Mouse (Mus musculus) megakaryocyte progenitor cell, adult 5-6 weeks (primary cell): ENCODE data around the gene Hist1h2bj. TPM values are rescaled to one million over a fixed set of nuclear protein-coding genes. Genes with fewer than 3 reads are reported as not detected.

Source experiments
- ATAC-seq: replicated peaks from 2 replicates; pipeline ENCODE4 v1.8.0; 2016; ENCODE audit warnings: mild to moderate bottlenecking, moderate TSS enrichment, inconsistent platforms; ENCODE audit not compliant: poor library complexity
- total RNA-seq, 2 experiments: library from RNA; stranded (forward) in 1 of 2; stranded (reverse) in 1 of 2; fragments of 157-497, 149-512 nt in 1 of 2; fragments of 200-1000 nt in 1 of 2; gene quantifications; 2 replicates each; pipeline versions ENCODE4 v1.2.3 to v1.2.4; 2015 to 2017

Gene Hist1h2bj
- total RNA-seq (2015) (66.7 and 68.0 TPM in 2 replicates), total RNA-seq (2017) (642 and 843 TPM in 2 replicates)

DNA sequence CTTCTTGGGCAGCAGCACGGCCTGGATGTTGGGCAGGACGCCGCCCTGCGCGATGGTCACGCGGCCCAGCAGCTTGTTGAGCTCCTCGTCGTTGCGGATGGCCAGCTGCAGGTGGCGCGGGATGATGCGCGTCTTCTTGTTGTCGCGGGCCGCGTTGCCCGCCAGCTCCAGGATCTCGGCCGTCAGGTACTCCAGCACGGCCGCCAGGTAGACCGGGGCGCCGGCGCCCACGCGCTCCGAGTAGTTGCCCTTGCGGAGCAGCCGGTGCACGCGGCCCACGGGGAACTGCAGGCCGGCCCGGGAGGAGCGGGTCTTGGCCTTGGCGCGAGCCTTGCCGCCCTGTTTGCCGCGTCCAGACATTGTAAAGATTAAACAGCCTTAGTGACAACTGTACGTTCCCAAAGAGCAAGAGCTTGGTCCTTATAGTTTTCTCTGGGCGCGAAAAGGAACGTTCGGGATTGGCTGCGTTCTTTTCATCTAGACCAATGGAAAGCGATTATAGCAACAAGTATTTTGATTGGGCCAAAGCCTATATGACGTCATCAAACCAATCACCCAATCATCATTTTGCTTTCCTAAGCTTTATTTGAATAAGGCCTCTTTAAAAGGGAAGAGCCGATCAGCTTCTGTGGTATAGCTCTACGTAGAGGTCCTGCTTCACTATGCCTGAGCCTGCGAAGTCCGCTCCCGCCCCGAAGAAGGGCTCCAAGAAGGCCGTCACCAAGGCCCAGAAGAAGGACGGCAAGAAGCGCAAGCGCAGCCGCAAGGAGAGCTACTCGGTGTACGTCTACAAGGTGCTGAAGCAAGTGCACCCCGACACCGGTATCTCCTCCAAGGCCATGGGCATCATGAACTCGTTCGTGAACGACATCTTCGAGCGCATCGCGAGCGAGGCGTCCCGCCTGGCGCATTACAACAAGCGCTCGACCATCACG is at the start of gene Hist1h2bj, which contains the start of gene Hist1h2ag:
Hist1h2bj (plus strand) TSS at position 647 of the 935 bp plus-strand sequence.
Hist1h2ag (minus strand) TSS at position 377 of the 935 bp plus-strand sequence.
- peak; percentile 58 for ATAC-seq

DNA sequence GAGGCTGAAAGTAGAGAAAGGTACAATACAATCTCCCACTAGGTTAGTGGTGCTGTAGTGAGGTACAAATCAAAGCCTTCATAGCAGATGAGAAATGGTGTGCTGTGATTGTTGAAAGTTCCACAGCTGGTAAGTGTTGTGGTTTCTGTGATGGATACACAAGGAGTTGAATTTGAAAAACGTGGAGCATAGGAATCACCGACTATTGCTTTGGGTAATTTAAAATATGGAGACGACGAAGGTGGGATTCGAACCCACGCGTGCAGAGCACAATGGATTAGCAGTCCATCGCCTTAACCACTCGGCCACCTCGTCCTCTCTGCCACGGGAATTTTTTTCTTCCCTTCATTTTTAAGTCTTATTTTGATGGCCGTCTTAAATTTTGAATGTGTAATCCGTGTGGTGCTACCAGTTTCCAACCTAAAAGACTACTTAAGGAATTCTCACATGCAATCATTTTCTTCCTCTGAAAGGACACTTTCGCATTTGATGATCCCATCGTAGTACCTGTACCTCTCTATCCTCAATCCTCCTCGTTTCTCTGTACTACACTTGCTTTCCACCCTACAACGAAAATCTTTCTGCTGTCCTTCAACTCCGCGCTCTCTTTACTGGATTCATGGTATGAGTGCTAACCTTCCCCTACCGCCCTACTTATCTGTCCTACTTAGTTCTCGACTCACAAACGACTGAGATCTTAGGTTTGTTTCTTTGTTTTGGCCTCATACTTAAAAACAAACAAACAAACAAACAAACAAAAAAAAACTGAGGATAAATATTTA is 48.9 kb upstream of the Hist1h2bj start:
- peak; percentile 37 for ATAC-seq

DNA sequence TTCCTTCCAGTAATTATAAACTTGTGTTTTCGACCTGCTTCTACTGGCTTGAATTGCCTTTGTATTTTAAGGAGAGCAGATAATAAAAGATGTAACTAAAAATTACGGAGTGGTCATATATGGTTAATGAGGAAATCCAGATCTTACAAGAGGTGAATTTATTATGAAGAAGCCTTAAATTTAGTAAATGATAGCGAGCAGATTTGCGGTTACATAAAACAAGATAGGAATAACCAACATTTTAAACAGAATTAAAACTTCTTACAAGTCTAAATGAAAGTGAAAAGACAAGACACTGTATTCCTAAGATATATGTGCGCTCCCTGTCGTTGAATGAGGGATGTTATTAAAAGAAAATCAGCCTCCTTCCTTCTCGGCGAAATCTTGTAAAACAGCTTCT is 48.1 kb upstream of the Hist1h2bj start:
- no peak for ATAC-seq

DNA sequence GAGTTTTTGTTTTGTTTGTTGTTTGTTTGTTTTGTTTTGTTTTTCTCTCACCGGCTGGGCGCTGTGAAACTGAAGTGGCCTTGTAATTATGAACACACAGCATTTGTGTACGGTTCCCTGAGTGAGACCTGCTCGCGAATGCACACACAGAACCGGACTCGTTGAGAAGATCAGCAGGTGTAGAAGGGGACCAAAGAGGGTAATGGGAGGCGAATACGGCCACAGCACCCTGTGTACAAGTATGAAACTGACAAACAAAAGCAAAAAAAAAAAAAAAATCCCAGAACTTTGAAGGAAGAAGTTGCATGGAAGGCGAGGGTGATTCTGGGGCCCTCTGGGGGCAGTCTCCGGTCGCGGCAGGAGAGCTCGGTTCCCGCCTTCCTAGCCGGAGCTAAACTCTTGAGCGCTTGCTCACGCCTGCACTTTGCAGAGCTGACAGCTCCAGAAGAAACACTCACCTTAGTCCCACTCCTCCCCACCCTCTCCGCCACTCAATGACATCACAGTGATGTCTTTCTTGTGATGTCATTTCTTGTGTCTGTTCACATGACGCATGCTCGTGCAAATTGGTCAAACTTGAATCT is 47.6 kb upstream of the Hist1h2bj start:
- ATAC-seq: peak; percentile 67

DNA sequence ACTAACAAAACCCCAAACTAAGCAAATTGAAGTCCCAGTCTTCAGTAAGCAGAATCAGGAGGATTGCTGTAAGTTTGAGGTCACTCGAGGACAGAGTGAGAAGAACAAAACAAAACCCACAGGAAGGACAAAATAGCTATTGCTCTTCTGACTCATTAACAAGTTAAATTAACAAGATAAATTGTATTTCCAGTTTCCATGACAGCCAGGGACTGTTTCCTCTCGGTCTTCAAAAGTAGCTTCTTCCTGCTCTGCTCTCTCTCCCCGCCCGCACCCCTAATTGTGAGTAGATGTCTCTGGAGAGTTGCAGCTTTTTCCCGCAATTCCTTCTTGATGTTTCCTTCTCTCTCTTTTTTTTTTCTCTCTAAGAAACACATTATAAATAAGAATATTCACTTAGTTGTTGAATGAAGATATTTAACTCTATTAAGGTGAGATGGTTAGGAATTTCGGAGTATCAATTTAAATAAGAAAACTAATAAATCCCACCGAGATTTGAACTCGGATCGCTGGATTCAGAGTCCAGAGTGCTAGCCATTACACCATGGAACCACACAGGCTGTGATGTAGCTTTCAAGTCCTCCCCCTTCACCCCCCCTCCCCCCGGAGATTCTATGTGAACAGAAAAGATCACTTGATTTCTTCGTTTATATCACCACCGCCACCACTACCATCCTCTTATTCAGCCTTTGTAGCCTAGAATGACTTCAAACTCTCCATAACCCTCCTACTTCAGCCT is 46.7 kb upstream of the Hist1h2bj start:
- ATAC-seq: peak; percentile 33

DNA sequence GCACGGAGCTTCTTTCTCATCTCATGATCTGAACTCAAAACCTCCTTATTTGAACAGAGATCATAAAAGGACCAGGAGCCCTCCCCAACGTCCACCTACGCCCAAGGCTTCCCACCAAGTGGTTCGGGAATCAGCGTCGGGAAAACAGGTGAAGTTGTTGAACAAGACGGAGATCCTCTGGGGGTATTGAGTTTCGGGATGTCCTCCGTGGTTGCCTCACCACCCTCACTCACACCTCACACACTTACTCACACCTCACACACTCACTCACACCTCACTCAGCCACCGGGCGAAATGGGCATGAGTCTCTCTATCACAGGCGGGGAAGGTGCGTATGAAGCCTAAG is 46.2 kb upstream of the Hist1h2bj start:
- ATAC-seq: no peak

DNA sequence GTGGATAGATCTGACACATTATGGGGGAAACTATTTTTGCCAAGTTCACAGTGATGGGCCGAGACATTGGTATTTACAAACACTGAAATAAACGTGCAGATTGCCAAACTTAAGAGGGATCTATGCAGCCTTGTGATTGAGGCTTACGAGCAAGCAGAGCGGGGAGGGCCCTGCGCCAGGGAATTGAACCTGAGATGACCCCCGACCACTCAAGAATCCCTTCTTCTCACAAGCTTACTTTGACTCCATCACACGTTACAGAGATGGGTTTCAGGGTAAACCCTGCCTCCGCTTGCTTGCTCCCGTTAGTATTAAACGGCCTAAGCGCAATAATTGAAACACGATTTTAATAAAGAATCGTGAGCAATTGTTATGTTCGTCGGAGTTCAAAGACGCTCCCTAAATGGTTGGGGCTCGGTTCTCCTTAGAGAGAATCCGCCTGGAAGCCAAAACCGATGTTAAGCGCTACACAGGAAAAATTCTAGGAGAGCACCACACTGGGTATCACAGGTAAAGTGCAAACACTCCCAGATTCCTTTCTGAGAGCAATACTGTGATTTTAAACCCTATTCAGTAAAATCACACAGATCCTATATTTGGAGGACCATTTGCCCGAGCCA is 45.7 kb upstream of the Hist1h2bj start:
- ATAC-seq: no peak

DNA sequence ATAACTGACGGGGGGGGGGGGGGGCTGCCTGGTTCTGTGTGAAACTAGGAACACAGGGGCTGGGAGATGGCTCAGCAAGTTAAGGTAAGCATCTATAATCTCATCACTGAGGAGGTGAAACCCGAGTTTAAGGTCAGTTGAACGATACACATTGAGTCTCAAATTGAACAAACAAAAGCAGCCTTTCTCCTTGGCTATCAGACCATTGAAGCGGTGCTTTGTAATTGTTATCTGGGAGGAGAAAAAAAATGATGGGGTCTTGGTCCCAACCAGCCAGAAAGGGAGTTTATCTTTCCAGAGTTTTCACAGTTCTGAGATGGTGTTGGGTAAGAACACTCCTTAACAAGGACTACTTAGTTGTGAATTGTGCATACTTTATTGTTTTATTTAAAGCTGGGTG is 45.2 kb upstream of the Hist1h2bj start:
- ATAC-seq: no peak

DNA sequence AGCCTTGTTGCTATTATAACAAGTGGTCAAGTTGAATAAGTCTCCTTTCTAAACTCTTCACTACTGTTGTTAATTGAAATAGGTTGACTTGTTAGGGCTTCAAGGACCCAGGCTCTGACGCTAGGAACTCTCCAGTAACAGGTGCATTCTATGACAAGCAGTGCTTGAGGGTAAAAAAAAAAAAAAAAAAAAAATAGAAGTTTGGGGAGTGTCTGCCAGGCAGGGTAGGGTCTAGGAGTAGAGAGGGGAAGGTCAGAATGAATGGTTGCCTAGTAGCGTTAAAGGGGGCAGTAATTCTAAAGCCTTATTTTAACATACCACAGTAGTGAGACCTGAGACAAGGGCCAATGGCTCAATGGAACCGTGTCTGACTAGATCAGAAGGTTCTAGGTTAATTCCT is 44.6 kb upstream of the Hist1h2bj start:
- ATAC-seq: no peak

DNA sequence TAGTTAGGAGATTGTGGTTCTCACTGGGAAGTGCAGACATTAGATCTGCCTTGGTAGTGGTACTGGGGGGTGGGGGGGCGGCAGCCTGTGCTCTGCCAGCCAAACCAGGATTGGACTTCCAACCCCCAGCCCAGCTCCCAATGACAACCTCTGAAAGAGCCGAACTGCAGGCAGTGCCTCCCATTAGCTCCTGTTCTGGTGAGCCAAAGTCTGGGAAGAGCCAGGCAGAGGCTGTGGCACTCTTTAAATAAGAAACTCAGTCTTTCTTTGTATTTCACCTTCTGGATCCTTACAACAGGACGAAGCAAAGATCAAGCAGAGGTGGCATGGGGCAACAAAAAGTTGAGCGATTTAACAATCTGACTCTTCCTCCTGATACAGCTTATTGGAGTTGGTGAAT is 43.9 kb upstream of the Hist1h2bj start:
- ATAC-seq: no peak

DNA sequence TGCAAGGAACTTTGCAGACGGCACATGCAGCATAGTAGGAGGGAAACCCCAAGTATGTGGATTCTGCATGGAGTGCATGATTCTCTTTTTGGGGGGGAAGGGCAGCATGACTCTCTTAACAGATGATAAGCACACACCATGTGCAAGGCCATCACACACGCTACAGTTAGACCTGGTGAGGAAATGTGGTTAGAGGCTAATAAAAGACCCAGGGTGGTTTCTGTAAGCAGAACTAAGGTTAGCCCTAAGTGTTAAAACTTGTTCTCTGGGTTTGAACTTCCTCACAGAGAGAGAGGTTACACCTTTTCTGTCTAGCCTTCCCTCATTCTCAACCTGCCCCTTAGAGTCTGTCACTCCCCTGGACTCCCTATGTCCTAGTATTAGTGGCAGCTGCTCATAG is 41.7 kb upstream of the Hist1h2bj start:
- peak; percentile 30 for ATAC-seq

DNA sequence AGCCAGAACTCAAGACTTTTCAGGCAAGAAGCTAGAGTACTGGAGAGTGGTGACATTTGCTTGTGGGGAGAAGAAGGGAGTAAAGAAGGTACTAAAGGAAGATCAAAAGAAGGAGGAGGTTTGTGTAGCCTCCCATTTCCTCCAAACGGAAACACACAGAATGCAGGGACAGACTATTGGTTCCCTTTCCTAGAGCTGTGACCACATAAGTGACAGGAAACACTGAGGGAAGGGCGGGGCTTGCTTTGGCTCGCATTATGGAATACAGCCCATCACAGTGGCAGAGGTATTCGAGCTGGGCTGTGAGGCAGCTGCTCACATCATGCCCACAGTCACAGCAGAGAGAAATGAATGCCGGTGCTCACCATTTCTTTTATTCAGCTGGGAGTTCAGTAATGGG is 41.2 kb upstream of the Hist1h2bj start:
- ATAC-seq: peak; percentile 55

DNA sequence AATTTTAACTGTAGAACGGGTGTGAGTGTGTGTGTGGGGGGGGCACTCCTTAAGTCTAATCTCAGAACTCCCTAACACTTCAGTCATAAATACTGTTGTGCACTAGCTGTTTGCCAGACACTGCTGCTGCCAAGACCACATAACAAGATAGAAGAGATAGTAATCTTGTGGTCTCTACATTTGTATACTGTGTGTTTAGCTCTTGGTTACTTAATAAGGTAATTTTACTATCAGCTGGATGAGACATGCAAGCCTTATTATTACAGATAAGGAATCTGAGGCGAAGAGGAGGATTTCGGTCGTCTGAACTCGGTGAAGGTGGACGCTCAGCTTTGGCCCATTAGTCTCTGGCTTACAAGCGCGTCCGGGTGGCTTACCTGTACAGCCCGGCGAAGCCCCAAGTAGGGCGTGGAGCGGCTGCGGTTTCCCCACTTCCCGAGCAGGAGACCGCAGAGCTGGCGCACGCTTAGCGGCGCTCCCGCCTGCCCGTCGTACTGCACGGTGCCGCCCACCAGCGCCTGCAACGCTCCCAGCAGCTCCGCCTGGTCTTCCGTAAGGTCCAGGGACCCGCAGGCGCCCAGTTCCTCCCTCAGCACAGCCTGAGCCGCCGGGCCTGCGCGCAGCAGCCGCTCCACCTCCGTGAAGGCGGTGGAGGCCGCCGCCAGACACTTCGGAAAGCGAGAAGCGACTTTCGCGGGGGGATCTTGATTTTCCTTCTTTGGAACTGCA is 37.2 kb upstream of the Hist1h2bj start:
- ATAC-seq: peak; percentile 54

DNA sequence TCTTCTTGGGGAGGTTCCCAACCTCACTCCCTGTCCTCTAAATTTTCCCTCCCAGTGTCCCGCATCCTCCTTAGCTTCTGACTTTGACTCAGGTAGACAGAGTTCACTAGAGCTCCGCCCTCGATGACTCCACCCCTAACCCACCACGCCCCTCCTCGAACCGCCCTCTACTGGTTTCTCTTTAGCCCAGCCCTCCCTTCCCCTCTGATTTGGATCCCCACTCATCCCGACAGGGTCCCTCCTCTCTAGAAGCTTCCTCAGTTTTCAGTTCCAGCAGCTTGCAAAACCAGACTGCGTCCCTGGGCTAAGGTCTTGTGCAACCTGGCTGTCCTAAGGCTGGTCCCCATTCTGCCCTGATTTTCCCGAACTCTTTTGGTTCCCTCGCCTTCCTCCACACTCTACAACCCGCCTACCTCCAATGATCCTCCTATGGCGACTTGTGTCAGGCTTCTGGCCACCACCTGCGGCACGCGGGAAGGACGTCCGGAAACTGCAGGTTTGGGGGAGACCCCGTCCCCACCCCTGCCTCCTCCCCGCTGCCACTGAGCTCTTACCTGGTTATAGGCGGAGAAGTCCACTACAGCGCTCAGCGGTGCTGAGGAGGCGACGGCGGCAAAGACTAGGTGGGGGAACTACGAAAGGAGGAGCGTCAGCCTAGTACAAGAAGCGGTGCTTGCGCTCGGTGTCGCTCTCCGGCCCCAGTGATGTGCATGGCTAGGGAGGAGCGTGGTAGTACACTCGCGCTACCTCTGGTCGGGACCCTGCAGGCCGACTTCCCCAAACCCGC is 36.5 kb upstream of the Hist1h2bj start:
- ATAC-seq: peak; percentile 54

DNA sequence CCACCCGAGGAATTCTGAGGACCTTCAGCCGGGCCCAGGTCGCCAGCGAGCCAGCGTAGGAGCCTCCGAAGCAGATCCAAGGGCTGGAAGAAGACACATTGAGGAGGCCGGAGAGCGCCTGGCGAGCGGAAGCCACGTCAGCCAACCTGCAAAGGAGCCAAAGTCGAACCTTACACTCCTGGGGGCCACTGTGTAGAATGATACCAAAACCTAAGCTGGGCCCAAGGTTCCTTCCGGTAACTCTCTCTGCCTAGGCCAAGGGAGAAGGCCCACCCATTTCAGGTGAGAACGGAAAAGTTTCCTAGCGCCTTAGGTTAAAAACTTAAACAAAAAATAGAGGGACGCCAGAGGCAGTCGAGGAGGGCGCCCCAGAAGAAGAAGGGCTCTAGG is 35.9 kb upstream of the Hist1h2bj start:
- ATAC-seq: no peak

DNA sequence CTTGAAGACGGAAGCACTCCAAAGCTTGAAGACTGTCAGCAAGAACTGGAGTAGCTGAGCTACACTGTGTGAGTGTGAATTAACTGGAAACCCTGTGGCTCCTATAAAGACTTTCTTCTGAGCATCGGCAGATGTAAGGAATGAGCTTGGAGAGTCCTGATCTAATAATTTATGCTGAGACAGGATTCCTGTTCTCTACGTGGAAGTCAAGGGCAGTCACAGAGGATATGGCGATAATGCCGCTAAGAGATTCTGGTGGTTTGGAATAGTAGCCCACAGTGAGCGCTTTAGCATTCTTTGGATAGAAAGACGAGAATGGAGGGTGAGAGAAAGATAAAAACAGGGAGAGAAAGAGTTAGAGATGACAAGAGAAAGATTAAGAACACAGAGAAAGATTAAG is 35.1 kb upstream of the Hist1h2bj start:
- ATAC-seq: no peak

DNA sequence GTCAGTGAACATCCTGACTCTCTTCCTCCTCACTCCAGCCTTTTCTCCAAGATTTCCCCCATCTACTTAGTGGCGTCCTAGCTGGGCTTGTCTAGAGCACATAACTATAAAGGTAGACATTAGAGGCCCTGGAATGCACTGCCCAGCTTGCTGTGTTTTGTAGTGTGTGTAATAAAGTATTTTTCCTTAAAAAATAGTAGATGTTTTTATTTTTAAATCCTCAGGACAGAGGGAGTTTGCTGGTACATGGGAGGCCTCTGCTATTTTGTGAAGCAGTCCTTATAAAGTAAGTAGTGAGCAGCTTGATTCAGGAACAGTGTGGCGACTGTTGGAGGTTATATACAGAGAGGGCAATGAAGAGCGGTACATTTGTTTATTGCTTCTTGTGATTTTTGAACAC is 34.3 kb upstream of the Hist1h2bj start:
- ATAC-seq: no peak

DNA sequence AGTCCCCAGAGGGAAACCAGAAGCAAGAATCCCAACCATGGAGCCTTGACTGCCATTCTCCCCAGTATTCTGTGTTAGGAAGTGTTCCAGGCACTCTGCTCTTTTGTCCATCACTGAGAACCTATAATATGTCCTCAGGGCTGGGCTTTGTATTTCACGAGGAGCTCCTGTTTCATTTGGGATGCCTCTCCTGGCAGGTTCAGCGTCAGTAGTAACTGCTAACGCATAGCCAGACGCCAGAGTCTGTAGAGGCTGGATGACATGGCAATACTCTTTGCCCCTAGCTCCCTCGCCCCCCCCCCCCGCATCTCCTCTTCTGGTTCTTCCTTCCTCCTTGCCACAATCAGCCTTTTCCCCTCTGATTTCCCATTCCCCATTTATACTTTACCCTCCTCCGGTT is 33.4 kb upstream of the Hist1h2bj start, which contains the start of gene Prss16:
Prss16 (minus strand) TSS at position 101 of the 400 bp plus-strand sequence.
- no peak for ATAC-seq

DNA sequence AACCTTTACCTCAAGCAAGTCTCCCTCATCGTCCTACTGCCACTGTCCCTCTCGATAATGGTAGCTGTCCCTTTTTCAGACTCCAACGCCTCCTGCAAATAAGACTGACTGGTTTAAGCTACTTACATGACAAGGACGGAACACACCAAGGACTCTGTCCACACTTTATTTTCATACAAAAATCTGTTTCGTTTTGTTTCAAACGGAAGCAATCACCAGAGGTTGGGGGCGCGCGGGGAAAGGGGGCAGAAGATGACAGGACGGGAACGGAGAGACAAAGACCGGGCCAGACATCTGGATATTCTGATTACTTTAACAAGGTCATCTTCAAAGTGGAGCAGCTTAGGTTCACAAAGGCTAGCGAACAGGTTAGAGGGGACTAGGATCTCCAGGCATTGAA is 29.3 kb upstream of the Hist1h2bj start:
- no peak for ATAC-seq
